Mouse (Mus musculus): ENCODE data around the gene Olfr656.

The Olfr656 gene

GRCm38 (mm10) chr7:104613655-104614054 is at the start of gene Olfr656:
Gene Olfr656 (plus strand): TSS chr7:104613955.
- DNase-seq (ENCODE audit: low read depth, low spot score), result no peak

GRCm38 (mm10) chr7:104577014-104577413 is 36.7 kb upstream of the Olfr656 start, which contains the start of gene Olfr653:
Gene Olfr653 (plus strand): TSS chr7:104577314.
- DNase-seq (ENCODE audit: low read depth, low spot score), result no peak

GRCm38 (mm10) chr7:104580846-104581245 is 32.9 kb upstream of the Olfr656 start:
- DNase-seq (ENCODE audit: low read depth, low spot score), result no peak

- DNase-seq (ENCODE audit: low read depth, low spot score), result no peak
Measured at GRCm38 (mm10) chr7:104581429-104581828, 32.3 kb upstream of the Olfr656 start.

- DNase-seq (ENCODE audit: low read depth, low spot score), result no peak
Measured at GRCm38 (mm10) chr7:104586725-104587124, 27.0 kb upstream of the Olfr656 start, which contains the start of gene Olfr654. Gene Olfr654 (plus strand): TSS chr7:104587025.

- DNase-seq (ENCODE audit: low read depth, low spot score), result no peak
Measured at GRCm38 (mm10) chr7:104588274-104588673, 25.5 kb upstream of the Olfr656 start.

GRCm38 (mm10) chr7:104601679-104602078 is 12.1 kb upstream of the Olfr656 start, which contains the start of gene Olfr655:
Gene Olfr655 (minus strand): TSS chr7:104601779.
- no peak for DNase-seq (ENCODE audit: low read depth, low spot score)

- peak; percentile 35 for DNase-seq (ENCODE audit: low read depth, low spot score)
Measured at GRCm38 (mm10) chr7:104603173-104603572, 10.6 kb upstream of the Olfr656 start.

- no peak for DNase-seq (ENCODE audit: low read depth, low spot score)
Measured at GRCm38 (mm10) chr7:104604727-104605126, 9.0 kb upstream of the Olfr656 start.

GRCm38 (mm10) chr7:104624494-104624893 is 10.7 kb downstream of the Olfr656 start, which contains the start of gene Olfr657:
Gene Olfr657 (plus strand): TSS chr7:104624794.
- DNase-seq (ENCODE audit: low read depth, low spot score), result no peak

- DNase-seq (ENCODE audit: low read depth, low spot score), result peak; percentile 62
Measured at GRCm38 (mm10) chr7:104646841-104647482, 33.2 kb downstream of the Olfr656 start, which contains the start of gene Olfr658. Gene Olfr658 (minus strand): TSS chr7:104647305.

GRCm38 (mm10) chr7:104666453-104666852 is 52.7 kb downstream of the Olfr656 start, which contains the start of gene Olfr659:
Gene Olfr659 (plus strand): TSS chr7:104666753.
- no peak for DNase-seq (ENCODE audit: low read depth, low spot score)
